In genomic region chr10:40683868-40684253, GRCm38 (mm10) we compare ENCODE assay signal across 8 mouse cellular contexts. TPM values are rescaled to one million over a fixed set of nuclear protein-coding genes. Genes with fewer than 3 reads are reported as not detected.
DNase-seq lines count a peak whose midpoint lies in the region; ATAC-seq lines count a peak whose summit lies in the region.

No protein-coding gene starts in this region.

- DNase-seq in kidney, adult 11 months, result no peak
- no peak for DNase-seq in midbrain, embryonic 14.5 days
- DNase-seq in left cerebral cortex, postnatal 14 days (ENCODE audit: low spot score in 2 of 2), result no peak
- no peak for DNase-seq in urinary bladder, postnatal 4 days (ENCODE audit: low spot score in 2 of 2)
- no peak for DNase-seq in T-cell, adult 2 months (ENCODE audit: low spot score)

- H3K27ac ChIP-seq in kidney, embryonic 15.5 days, result no peak overlapping the region
- H3K27ac ChIP-seq in embryonic facial prominence, embryonic 13.5 days, result no peak overlapping the region
- no peak overlapping the region for H3K27ac ChIP-seq in hindbrain, embryonic 13.5 days
- no peak overlapping the region for H3K27ac ChIP-seq in midbrain, embryonic 14.5 days (replicated peaks; ENCODE audit: low read depth, low read length)

- H3K9me3 ChIP-seq in kidney, embryonic 15.5 days (replicated peaks), result no peaks in the 10 kb centered on the region
- H3K9me3 ChIP-seq in embryonic facial prominence, embryonic 13.5 days, result no peaks in the 10 kb centered on the region
- H3K9me3 ChIP-seq in hindbrain, embryonic 13.5 days, result no peaks in the 10 kb centered on the region
- no peaks in the 10 kb centered on the region for H3K9me3 ChIP-seq in midbrain, embryonic 14.5 days (ENCODE audit: control insufficient read depth, low read length)

- intact Hi-C loops in left cerebral cortex, postnatal 14 days (cut with DNase I), result loop anchor here (2.0 to 5.0 kb wide), 3 partner anchors 43 to 199 kb away; partner anchors contain the start of genes Cdc40 and Wasf1

- H3K9ac ChIP-seq in kidney, embryonic 15.5 days, result 0 out of 2 replicates have a peak overlapping the region, but pooled peaks have one; percentile 64
- peak overlapping the region; percentile 80; the same call in 1 of the 2 replicates for H3K9ac ChIP-seq in embryonic facial prominence, embryonic 13.5 days
- peak overlapping the region; percentile 77; the same call in 1 of the 2 replicates for H3K9ac ChIP-seq in hindbrain, embryonic 13.5 days
- H3K9ac ChIP-seq in midbrain, embryonic 14.5 days (replicated peaks; ENCODE audit: low read length), result no peak overlapping the region

- peaks cover 13% of the 10 kb centered on the region for H3K4me1 ChIP-seq in kidney, embryonic 15.5 days
- peaks cover 6% of the 10 kb centered on the region; the same call in 1 of the 2 replicates for H3K4me1 ChIP-seq in embryonic facial prominence, embryonic 13.5 days
- H3K4me1 ChIP-seq in hindbrain, embryonic 13.5 days (replicated peaks), result peaks cover 18% of the 10 kb centered on the region
- H3K4me1 ChIP-seq in midbrain, embryonic 14.5 days (ENCODE audit: control insufficient read depth, insufficient read depth, low read length), result peaks cover 18% of the 10 kb centered on the region

- H3K4me2 ChIP-seq in kidney, embryonic 15.5 days, result peak overlapping the region; percentile 93
- peak overlapping the region; percentile 98 for H3K4me2 ChIP-seq in embryonic facial prominence, embryonic 13.5 days
- H3K4me2 ChIP-seq in hindbrain, embryonic 13.5 days, result peak overlapping the region; percentile 98
- H3K4me2 ChIP-seq in midbrain, embryonic 14.5 days (ENCODE audit: low read length), result peak overlapping the region; percentile 98

- H3K4me3 ChIP-seq in kidney, embryonic 15.5 days (replicated peaks), result peak overlapping the region; percentile 58; the same call in 1 of the 2 replicates
- peak overlapping the region; percentile 66 for H3K4me3 ChIP-seq in embryonic facial prominence, embryonic 13.5 days
- peak overlapping the region; percentile 54 for H3K4me3 ChIP-seq in hindbrain, embryonic 13.5 days
- H3K4me3 ChIP-seq in midbrain, embryonic 14.5 days (replicated peaks; ENCODE audit: low read depth, low read length), result peak overlapping the region; percentile 46

- H3K27me3 ChIP-seq in kidney, embryonic 15.5 days, result 0 out of 2 replicates have a peak, but pooled peaks cover 2% of the 10 kb centered on the region
- H3K27me3 ChIP-seq in embryonic facial prominence, embryonic 13.5 days, result peaks cover 4% of the 10 kb centered on the region; the same call in 1 of the 2 replicates
- H3K27me3 ChIP-seq in hindbrain, embryonic 13.5 days, result peaks cover 15% of the 10 kb centered on the region
- H3K27me3 ChIP-seq in midbrain, embryonic 14.5 days (ENCODE audit: control insufficient read depth, insufficient read depth, low read length), result no peaks in the 10 kb centered on the region

- 60% methylated on average over 9 of the region's 9 CpGs for WGBS in kidney, embryonic 15.5 days
- 57% methylated on average over 9 of the region's 9 CpGs for WGBS in embryonic facial prominence, embryonic 13.5 days
- 64% methylated on average over 9 of the region's 9 CpGs for WGBS in hindbrain, embryonic 13.5 days
- WGBS in midbrain, embryonic 14.5 days, result 64% methylated on average over 9 of the region's 9 CpGs

- H3K36me3 ChIP-seq in kidney, embryonic 15.5 days, result no peaks in the 10 kb centered on the region
- H3K36me3 ChIP-seq in embryonic facial prominence, embryonic 13.5 days, result no peaks in the 10 kb centered on the region
- no peaks in the 10 kb centered on the region for H3K36me3 ChIP-seq in hindbrain, embryonic 13.5 days
- no peaks in the 10 kb centered on the region for H3K36me3 ChIP-seq in midbrain, embryonic 14.5 days (ENCODE audit: control insufficient read depth, insufficient read depth, low read length)

- peak; percentile 27; the same call in 1 of the 2 replicates for ATAC-seq in kidney, embryonic 15.5 days (replicated peaks; ENCODE audit: low FRiP score)
- peak; percentile 22; the same call in 1 of the 2 replicates for ATAC-seq in embryonic facial prominence, embryonic 13.5 days (ENCODE audit: insufficient number of reproducible peaks, insufficient read depth, low FRiP score, low TSS enrichment, low read depth)
- ATAC-seq in hindbrain, embryonic 13.5 days (ENCODE audit: low FRiP score), result peak; percentile 12; the same call in 1 of the 2 replicates
- ATAC-seq in midbrain, embryonic 14.5 days (ENCODE audit: low FRiP score, low TSS enrichment), result no peak

RNA-seq across cellular contexts. Expression of gene Mettl24, which starts 0.8 kb away (rescaled TPM):
- 2.4 and 2.9 TPM in 2 replicates for polyA plus RNA-seq in kidney, embryonic 15.5 days (2015; fragmentation: Nextera tagmentation; extraction: Ambion mirVana)
- 1.7 and 2.0 TPM in 2 replicates for polyA plus RNA-seq in embryonic facial prominence, embryonic 13.5 days (2015; fragmentation: Nextera tagmentation; extraction: Ambion mirVana)
- 0.58 and 0.64 TPM in 2 replicates for polyA plus RNA-seq in hindbrain, embryonic 13.5 days (2015; fragmentation: Nextera tagmentation; extraction: Ambion mirVana)
- polyA plus RNA-seq in midbrain, embryonic 14.5 days (2014; fragmentation: Nextera tagmentation; extraction: Ambion mirVana), result 0.41 and 0.57 TPM in 2 replicates
- 1 to 10 TPM; 1.4 to 2.7 TPM for total RNA-seq in left cerebral cortex, postnatal 14 days (2021)

RNA-seq across cellular contexts. Expression of gene Ddo, which starts 54.0 kb away (rescaled TPM):
- polyA plus RNA-seq in kidney, embryonic 15.5 days (2015; fragmentation: Nextera tagmentation; extraction: Ambion mirVana), result 0.28 and 0.53 TPM in 2 replicates
- 0.33 and 0.66 TPM in 2 replicates for polyA plus RNA-seq in embryonic facial prominence, embryonic 13.5 days (2015; fragmentation: Nextera tagmentation; extraction: Ambion mirVana)
- polyA plus RNA-seq in hindbrain, embryonic 13.5 days (2015; fragmentation: Nextera tagmentation; extraction: Ambion mirVana), result 0.69 and 1.5 TPM in 2 replicates
- polyA plus RNA-seq in midbrain, embryonic 14.5 days (2014; fragmentation: Nextera tagmentation; extraction: Ambion mirVana), result 0.45 and 0.57 TPM in 2 replicates
- 1 to 10 TPM; 5.5 to 7.2 TPM for total RNA-seq in left cerebral cortex, postnatal 14 days (2021)
